Mouse (Mus musculus) heart, adult 8-10 months (tissue): ENCODE data around the gene Fcf1. TPM values are rescaled to one million over a fixed set of nuclear protein-coding genes. Genes with fewer than 3 reads are reported as not detected.

Source experiments
- DNase-seq: peaks from one replicate; pipeline ENCODE4 v3.0.0; 2022; ENCODE audit warnings: low spot score
- total RNA-seq, 4 experiments: library from RNA; stranded (reverse); gene quantifications; 2 replicates each; pipeline ENCODE4 v1.2.4; 2022

The Fcf1 gene
- total RNA-seq = 10 to 100 TPM; 36.3 to 41.1 (median 40.7) TPM

GRCm38 (mm10) chr12:84970428-84971096 lies at the start of gene Fcf1, which contains the start of gene Arel1:
Gene Fcf1 (plus strand): TSS chr12:84970897.
Gene Arel1 (minus strand): TSS chr12:84970900.
- DNase-seq = peak; percentile 95

GRCm38 (mm10) chr12:84921881-84922419 lies 48.7 kb upstream of the Fcf1 start:
- no peak for DNase-seq

- no peak for DNase-seq
Measured at GRCm38 (mm10) chr12:84924324-84924723, 46.4 kb upstream of the Fcf1 start.

- no peak for DNase-seq
Measured at GRCm38 (mm10) chr12:84926542-84926941, 44.2 kb upstream of the Fcf1 start.

- no peak for DNase-seq
Measured at GRCm38 (mm10) chr12:84932210-84932609, 38.5 kb upstream of the Fcf1 start.

GRCm38 (mm10) chr12:84935343-84935742 lies 35.4 kb upstream of the Fcf1 start:
- no peak for DNase-seq

- no peak for DNase-seq
Measured at GRCm38 (mm10) chr12:84939117-84939516, 31.6 kb upstream of the Fcf1 start.

- DNase-seq = no peak
Measured at GRCm38 (mm10) chr12:84940343-84940742, 30.4 kb upstream of the Fcf1 start.

- no peak for DNase-seq
Measured at GRCm38 (mm10) chr12:84941717-84942116, 29.0 kb upstream of the Fcf1 start.

- DNase-seq = peak; percentile 25
Measured at GRCm38 (mm10) chr12:84943006-84943952, 27.4 kb upstream of the Fcf1 start.

- DNase-seq = no peak
Measured at GRCm38 (mm10) chr12:84944150-84944812, 26.4 kb upstream of the Fcf1 start.

GRCm38 (mm10) chr12:84944813-84945553 lies 25.7 kb upstream of the Fcf1 start:
- DNase-seq = no peak

- no peak for DNase-seq
Measured at GRCm38 (mm10) chr12:84947894-84948583, 22.7 kb upstream of the Fcf1 start.

GRCm38 (mm10) chr12:84948584-84949285 lies 22.0 kb upstream of the Fcf1 start:
- peak; percentile 40 for DNase-seq

- no peak for DNase-seq
Measured at GRCm38 (mm10) chr12:84950763-84951162, 19.9 kb upstream of the Fcf1 start.

- no peak for DNase-seq
Measured at GRCm38 (mm10) chr12:84951531-84951930, 19.2 kb upstream of the Fcf1 start.

- DNase-seq = no peak
Measured at GRCm38 (mm10) chr12:84952351-84952750, 18.3 kb upstream of the Fcf1 start.

GRCm38 (mm10) chr12:84956317-84956716 lies 14.4 kb upstream of the Fcf1 start:
- DNase-seq = no peak

- no peak for DNase-seq
Measured at GRCm38 (mm10) chr12:84958794-84959356, 11.8 kb upstream of the Fcf1 start.

GRCm38 (mm10) chr12:84962606-84963005 lies 8.1 kb upstream of the Fcf1 start:
- no peak for DNase-seq
